Mouse (Mus musculus) ES-E14 (cell line): ENCODE data around the gene Tmem59.

Experiments
- HCFC1 ChIP-seq: IDR thresholded peaks from 2 replicates; pipeline ENCODE4 v1.6.1; 2012; ENCODE audit warnings: low read length, inconsistent platforms, borderline replicate concordance; ENCODE audit not compliant: insufficient read depth
- MAFK ChIP-seq: IDR thresholded peaks from 2 replicates; pipeline ENCODE4 v1.6.1; 2014; ENCODE audit warnings: mild to moderate bottlenecking, low read depth, low read length, inconsistent platforms; ENCODE audit not compliant: insufficient read depth
- ZNF384 ChIP-seq: IDR thresholded peaks from 2 replicates; pipeline ENCODE4 v1.6.1; 2012; ENCODE audit warnings: low read depth, low read length, inconsistent platforms

GRCm38 (mm10) chr4:107156983-107157401 lies 21.2 kb upstream of the Tmem59 start:
- TF ChIP-seq HCFC1 (no peak), MAFK (no peak), ZNF384 (no peak)
